Mouse (Mus musculus): ENCODE results near the gene Glb1. TPM values are rescaled to one million over a fixed set of nuclear protein-coding genes. Genes with fewer than 3 reads are reported as not detected.

Gene Glb1
- polyA plus RNA-seq, 1 experiment from 2014 or later, result 20.9 TPM

DNA sequence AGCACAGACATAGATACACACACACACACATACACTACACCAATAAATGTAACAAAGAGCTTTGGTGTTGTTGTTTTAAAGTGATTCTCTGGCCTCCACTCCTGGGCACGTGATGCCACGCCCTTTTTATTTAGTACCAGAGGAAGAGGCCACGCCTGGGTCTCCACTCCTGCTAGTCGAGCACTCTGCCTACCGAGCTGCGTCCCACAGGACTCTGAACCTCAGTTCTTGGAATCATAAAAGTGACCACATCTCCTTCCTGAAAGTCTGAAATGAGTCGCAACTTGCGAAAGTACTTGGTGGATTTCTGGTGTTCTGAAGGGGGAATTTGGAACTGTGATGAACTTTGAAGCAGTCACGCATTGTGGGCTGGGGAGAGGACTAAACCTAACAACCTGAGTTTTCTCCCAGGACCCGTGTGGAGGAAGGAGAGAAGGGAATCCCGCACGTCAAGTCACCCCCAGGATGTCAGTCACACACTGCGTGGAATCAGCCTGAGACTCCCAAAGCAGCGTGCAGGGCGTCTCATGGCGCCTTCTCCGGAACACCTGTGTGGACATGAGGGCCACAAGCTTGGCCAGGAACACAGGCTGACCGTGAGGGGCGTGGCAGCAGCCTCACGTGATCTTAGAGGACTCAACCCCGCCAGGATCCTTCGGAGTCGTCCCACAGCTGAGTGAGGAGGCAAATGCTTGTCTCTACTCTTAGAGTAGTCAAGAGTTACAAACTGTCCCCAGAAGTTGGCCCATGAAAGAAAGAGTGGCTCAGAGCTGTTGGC is 86.8 kb downstream of the Glb1 start:
- no peak overlapping the region for H3K4me3 ChIP-seq (ENCODE audit: low read depth, low read length)
- no peak overlapping the region for H3K4me2 ChIP-seq
- DNase-seq (ENCODE audit: low spot score, missing footprints) (no peak), ATAC-seq (ENCODE audit: low FRiP score) (no peak)
- no peaks in the 10 kb centered on the region for H3K4me1 ChIP-seq (ENCODE audit: control insufficient read depth, insufficient read depth, low read length)
- no peaks in the 10 kb centered on the region for H3K36me3 ChIP-seq (ENCODE audit: control insufficient read depth, insufficient read depth, low read length)
- 86% methylated on average over 23 of the region's 23 CpGs for WGBS
- H3K9ac ChIP-seq (ENCODE audit: low read length), result no peak overlapping the region
- no peak overlapping the region for H3K27ac ChIP-seq (ENCODE audit: low read depth, low read length)
- H3K27me3 ChIP-seq (ENCODE audit: control insufficient read depth, insufficient read depth, low read length), result no peaks in the 10 kb centered on the region
- H3K9me3 ChIP-seq (ENCODE audit: control insufficient read depth, low read length), result no peaks in the 10 kb centered on the region

DNA sequence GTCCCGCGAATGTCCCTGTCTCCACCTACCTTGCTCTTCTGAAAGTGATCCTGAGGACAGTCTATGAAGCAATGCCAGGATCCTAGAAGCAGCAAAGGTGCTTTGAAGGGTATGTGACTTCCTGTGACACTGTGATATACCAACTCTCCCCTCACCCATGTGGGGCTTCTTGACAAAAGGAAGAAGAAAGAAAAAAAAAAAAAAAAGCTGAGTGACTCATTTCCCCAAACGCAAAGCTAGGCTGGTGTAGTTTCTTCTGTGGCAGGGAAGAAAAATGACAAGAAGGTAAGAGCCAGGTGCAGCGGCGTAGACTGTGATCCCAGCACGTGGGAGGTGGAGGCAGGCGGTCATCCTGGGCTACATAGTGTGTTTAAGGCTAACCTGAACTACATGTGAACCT is 95.6 kb downstream of the Glb1 start:
- no peaks in the 10 kb centered on the region; the same call in 1 of the 2 replicates for H3K27me3 ChIP-seq (ENCODE audit: control insufficient read depth, insufficient read depth, low read length)
- 85% methylated on average over 7 of the region's 7 CpGs for WGBS
- H3K36me3 ChIP-seq (ENCODE audit: control insufficient read depth, insufficient read depth, low read length), result no peaks in the 10 kb centered on the region
- ATAC-seq (ENCODE audit: low FRiP score), result no peak
- no peak overlapping the region for H3K27ac ChIP-seq (ENCODE audit: low read depth, low read length)
- no peaks in the 10 kb centered on the region for H3K4me1 ChIP-seq (ENCODE audit: control insufficient read depth, insufficient read depth, low read length)
- no peak overlapping the region for H3K4me3 ChIP-seq (ENCODE audit: low read depth, low read length)
- DNase-seq (ENCODE audit: low spot score, missing footprints), result no peak
- no peak overlapping the region for H3K4me2 ChIP-seq
- no peak overlapping the region for H3K9ac ChIP-seq (ENCODE audit: low read length)
- H3K9me3 ChIP-seq (ENCODE audit: control insufficient read depth, low read length), result no peaks in the 10 kb centered on the region

DNA sequence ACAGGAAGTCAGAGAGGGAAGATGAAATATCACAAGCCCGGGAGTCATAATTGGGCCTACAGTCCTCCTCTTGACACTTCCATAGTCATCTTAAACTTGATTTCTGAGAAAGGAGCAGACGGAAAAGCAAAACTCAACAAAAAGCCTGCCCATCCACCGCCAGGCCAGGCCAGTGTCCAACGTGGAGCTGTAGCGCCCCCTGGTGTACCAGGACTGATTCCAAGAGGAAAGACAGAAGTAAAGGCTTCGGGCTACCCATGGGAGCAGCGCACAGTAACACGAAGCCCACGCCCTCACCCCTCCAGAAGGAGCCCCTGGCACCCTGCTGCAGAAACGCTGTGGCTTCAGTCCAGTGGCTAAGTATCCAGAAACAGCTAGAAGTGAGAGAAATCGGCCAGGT is 97.3 kb downstream of the Glb1 start:
- Histone ChIP-seq H3K36me3 (ENCODE audit: control insufficient read depth, insufficient read depth, low read length) (no peaks in the 10 kb centered on the region), H3K4me1 (ENCODE audit: control insufficient read depth, insufficient read depth, low read length) (no peaks in the 10 kb centered on the region), H3K4me3 (ENCODE audit: low read depth, low read length) (no peak overlapping the region), H3K27me3 (ENCODE audit: control insufficient read depth, insufficient read depth, low read length) (no peaks in the 10 kb centered on the region; the same call in 1 of the 2 replicates), H3K4me2 (no peak overlapping the region), H3K9ac (ENCODE audit: low read length) (no peak overlapping the region), H3K27ac (ENCODE audit: low read depth, low read length) (no peak overlapping the region), H3K9me3 (ENCODE audit: control insufficient read depth, low read length) (no peaks in the 10 kb centered on the region)
- 8% methylated on average over 11 of the region's 11 CpGs for WGBS
- ATAC-seq (ENCODE audit: low FRiP score) (peak; percentile 79), DNase-seq (ENCODE audit: low spot score, missing footprints) (peak; percentile 98)

DNA sequence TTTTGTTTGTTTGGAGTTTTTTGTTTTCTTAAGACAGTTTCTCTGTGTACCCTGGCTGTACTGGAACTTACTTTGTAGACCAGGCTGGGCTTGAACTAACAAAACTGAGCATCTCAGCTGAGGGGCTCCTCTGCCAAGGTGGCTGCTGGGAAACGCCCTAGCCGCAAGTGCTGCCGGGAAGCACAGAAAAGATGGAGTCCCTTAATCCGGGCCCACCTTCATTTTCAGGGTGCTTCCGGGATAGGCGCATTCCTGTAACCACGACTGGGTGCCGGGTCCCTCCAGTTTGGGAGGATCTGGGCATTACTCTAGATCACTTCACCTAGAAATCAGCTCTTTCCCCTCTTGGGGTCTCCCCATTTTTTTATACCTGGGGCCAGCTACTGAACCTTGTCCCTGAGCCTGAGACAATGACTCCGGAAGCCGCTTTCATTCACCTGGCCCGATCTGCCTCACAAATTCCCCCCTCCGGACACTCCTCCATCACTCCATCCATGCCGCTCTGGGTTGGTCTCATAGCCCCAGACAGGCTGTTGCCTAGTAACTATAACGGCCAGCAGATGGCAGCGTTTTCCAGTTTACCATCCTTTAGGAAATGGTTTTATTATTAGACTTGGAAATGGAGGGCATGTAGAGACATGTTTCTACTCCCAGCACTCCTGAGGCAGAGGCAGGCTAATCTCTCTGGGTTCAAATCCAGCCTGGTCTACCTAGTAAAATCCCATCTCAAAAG is 99.1 kb downstream of the Glb1 start:
- H3K27ac ChIP-seq (ENCODE audit: low read depth, low read length), result no peak overlapping the region
- ATAC-seq (ENCODE audit: low FRiP score) (peak; percentile 65; the same call in 1 of the 2 replicates), DNase-seq (ENCODE audit: low spot score, missing footprints) (peak; percentile 91)
- H3K27me3 ChIP-seq (ENCODE audit: control insufficient read depth, insufficient read depth, low read length), result no peaks in the 10 kb centered on the region; the same call in 1 of the 2 replicates
- H3K4me1 ChIP-seq (ENCODE audit: control insufficient read depth, insufficient read depth, low read length), result no peaks in the 10 kb centered on the region
- no peak overlapping the region for H3K4me3 ChIP-seq (ENCODE audit: low read depth, low read length)
- no peaks in the 10 kb centered on the region for H3K9me3 ChIP-seq (ENCODE audit: control insufficient read depth, low read length)
- H3K9ac ChIP-seq (ENCODE audit: low read length), result no peak overlapping the region
- WGBS, result 20% methylated on average over 15 of the region's 15 CpGs
- no peak overlapping the region for H3K4me2 ChIP-seq
- no peaks in the 10 kb centered on the region for H3K36me3 ChIP-seq (ENCODE audit: control insufficient read depth, insufficient read depth, low read length)

DNA sequence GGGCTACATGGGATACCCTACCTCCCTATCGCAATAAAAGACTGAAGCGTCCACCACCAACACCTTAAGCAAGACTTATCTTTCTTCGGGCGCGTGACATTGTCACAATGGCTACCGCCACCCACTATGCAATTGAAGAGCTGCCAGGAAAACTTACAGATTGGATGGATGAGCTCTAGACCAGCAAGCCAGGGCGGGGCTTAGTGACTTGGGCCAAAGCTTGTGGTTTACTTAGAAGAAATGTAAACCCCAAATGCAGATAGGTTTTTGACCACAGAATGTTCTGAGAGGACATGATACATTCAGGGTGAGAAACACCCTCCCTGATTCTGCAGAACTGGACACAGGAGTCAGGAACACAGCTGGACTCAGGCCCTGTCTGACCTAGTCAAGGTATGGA is 100.2 kb downstream of the Glb1 start:
- H3K4me3 ChIP-seq (ENCODE audit: low read depth, low read length), result no peak overlapping the region
- no peak for ATAC-seq (ENCODE audit: low FRiP score)
- H3K4me1 ChIP-seq (ENCODE audit: control insufficient read depth, insufficient read depth, low read length), result no peaks in the 10 kb centered on the region
- H3K4me2 ChIP-seq, result no peak overlapping the region
- no peak overlapping the region for H3K9ac ChIP-seq (ENCODE audit: low read length)
- no peak for DNase-seq (ENCODE audit: low spot score, missing footprints)
- WGBS, result 92% methylated on average over 7 of the region's 7 CpGs
- H3K9me3 ChIP-seq (ENCODE audit: control insufficient read depth, low read length), result no peaks in the 10 kb centered on the region
- no peaks in the 10 kb centered on the region for H3K36me3 ChIP-seq (ENCODE audit: control insufficient read depth, insufficient read depth, low read length)
- no peak overlapping the region for H3K27ac ChIP-seq (ENCODE audit: low read depth, low read length)
- H3K27me3 ChIP-seq (ENCODE audit: control insufficient read depth, insufficient read depth, low read length), result no peaks in the 10 kb centered on the region; the same call in 1 of the 2 replicates

DNA sequence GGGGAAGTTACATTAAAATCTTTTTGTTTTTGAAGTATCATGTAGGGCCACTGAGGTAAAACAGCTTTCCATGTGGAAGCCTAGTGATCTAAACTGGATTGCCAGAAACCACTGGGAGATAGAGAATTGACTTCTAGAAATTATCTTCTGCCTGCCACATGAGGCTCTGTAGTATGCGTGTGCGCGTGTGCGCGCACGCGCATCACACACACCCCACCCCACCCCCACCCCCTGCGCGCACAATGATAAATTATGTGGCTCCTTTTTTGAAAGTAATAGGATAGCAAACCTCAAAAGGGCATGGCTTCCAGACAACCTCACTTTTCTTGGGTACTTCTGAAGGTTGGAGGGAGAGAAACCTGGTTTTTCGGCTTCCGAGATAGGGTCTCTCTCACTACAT is 101.0 kb downstream of the Glb1 start:
- Histone ChIP-seq H3K4me1 (ENCODE audit: control insufficient read depth, insufficient read depth, low read length) (no peaks in the 10 kb centered on the region), H3K9ac (ENCODE audit: low read length) (no peak overlapping the region), H3K9me3 (ENCODE audit: control insufficient read depth, low read length) (no peaks in the 10 kb centered on the region), H3K27me3 (ENCODE audit: control insufficient read depth, insufficient read depth, low read length) (no peaks in the 10 kb centered on the region; the same call in 1 of the 2 replicates), H3K27ac (ENCODE audit: low read depth, low read length) (no peak overlapping the region), H3K36me3 (ENCODE audit: control insufficient read depth, insufficient read depth, low read length) (no peaks in the 10 kb centered on the region), H3K4me2 (no peak overlapping the region), H3K4me3 (ENCODE audit: low read depth, low read length) (no peak overlapping the region)
- WGBS, result 93% methylated on average over 11 of the region's 11 CpGs
- DNase-seq (ENCODE audit: low spot score, missing footprints) (no peak), ATAC-seq (ENCODE audit: low FRiP score) (no peak)

DNA sequence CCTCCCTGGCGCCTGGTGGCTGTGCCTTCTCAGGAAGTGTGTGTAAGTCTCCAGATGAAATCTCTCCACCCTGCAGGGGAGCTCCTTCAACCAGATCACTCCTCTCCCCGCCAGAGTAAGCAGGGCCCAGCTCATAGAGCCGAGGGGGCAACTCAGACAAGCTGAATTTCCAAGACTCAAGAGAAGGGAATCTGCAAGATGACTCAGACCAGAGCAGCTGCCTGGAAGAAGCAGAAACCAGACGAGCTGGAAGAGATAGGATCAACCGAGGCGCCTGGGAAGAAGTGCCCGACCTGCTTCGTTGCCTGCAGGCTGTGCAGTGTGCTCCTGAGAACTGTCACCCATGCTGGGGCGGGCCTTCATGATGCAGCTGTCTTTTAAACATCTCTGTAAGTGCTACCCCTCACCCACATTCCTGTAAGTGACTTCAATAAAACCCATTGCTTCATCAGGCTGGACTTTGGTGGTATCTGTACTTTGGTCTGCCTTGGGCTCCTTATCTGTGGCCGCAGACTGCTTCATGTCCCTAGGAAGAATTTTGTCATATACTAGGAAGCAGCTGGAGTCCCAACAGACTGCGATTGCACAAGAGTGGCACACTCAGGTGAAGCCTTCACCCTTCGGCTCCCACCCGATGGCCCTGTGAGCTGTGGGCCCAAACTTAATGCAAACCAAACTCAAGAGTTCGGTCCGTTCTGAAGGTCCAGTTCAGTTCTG is 102.0 kb downstream of the Glb1 start:
- Histone ChIP-seq H3K36me3 (ENCODE audit: control insufficient read depth, insufficient read depth, low read length) (no peaks in the 10 kb centered on the region), H3K27ac (ENCODE audit: low read depth, low read length) (no peak overlapping the region), H3K4me1 (ENCODE audit: control insufficient read depth, insufficient read depth, low read length) (no peaks in the 10 kb centered on the region), H3K4me2 (no peak overlapping the region), H3K27me3 (ENCODE audit: control insufficient read depth, insufficient read depth, low read length) (no peaks in the 10 kb centered on the region; the same call in 1 of the 2 replicates), H3K9ac (ENCODE audit: low read length) (no peak overlapping the region), H3K9me3 (ENCODE audit: control insufficient read depth, low read length) (no peaks in the 10 kb centered on the region), H3K4me3 (ENCODE audit: low read depth, low read length) (no peak overlapping the region)
- DNase-seq (ENCODE audit: low spot score, missing footprints) (peak; percentile 87), ATAC-seq (ENCODE audit: low FRiP score) (no peak)
- WGBS, result 72% methylated on average over 15 of the region's 15 CpGs

DNA sequence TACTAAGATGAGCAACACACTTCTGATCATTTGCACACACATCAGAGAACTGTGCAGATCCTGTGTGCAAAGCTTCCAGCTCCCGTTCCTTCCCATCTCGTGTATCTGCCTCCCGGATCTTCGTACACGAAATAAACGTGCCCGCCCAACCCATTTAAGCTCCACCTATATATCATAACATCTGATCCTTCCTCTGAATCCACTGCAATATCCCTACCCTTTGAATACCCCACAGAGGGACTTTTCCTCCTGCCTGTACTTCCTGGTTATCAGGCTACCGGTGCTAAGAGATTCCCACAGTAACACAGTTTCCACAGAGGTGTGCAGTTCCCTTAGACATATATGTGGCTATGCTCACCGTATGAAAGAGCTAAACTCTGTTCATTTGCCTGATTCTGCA is 103.9 kb downstream of the Glb1 start, which contains the start of gene Ccr4:
Gene Ccr4, minus strand, starts transcription at position 101 of the 400 bp plus-strand sequence.
- Histone ChIP-seq H3K36me3 (ENCODE audit: control insufficient read depth, insufficient read depth, low read length) (no peaks in the 10 kb centered on the region), H3K4me2 (no peak within 1 kb of the TSS), H3K4me3 (ENCODE audit: low read depth, low read length) (no peak within 1 kb of the TSS), H3K9me3 (ENCODE audit: control insufficient read depth, low read length) (no peaks in the 10 kb centered on the region), H3K27ac (ENCODE audit: low read depth, low read length) (no peak within 1 kb of the TSS), H3K27me3 (ENCODE audit: control insufficient read depth, insufficient read depth, low read length) (no peaks in the 10 kb centered on the region; the same call in 1 of the 2 replicates), H3K9ac (ENCODE audit: low read length) (no peak within 1 kb of the TSS), H3K4me1 (ENCODE audit: control insufficient read depth, insufficient read depth, low read length) (no peaks in the 10 kb centered on the region)
- WGBS, result 92% methylated on average over 9 of the region's 9 CpGs
- ATAC-seq (ENCODE audit: low FRiP score) (no peak), DNase-seq (ENCODE audit: low spot score, missing footprints) (no peak)

All from midbrain, embryonic 11.5 days (tissue).